Mouse (Mus musculus): ENCODE data around the gene Ccl8. TPM values are rescaled to one million over a fixed set of nuclear protein-coding genes. Genes with fewer than 3 reads are reported as not detected.

The Ccl8 gene
- total RNA-seq (2015; ENCODE audit: low replicate concordance) (not detected in 2 replicates), total RNA-seq (2017; ENCODE audit: low replicate concordance) (not detected in 2 replicates)

DNA sequence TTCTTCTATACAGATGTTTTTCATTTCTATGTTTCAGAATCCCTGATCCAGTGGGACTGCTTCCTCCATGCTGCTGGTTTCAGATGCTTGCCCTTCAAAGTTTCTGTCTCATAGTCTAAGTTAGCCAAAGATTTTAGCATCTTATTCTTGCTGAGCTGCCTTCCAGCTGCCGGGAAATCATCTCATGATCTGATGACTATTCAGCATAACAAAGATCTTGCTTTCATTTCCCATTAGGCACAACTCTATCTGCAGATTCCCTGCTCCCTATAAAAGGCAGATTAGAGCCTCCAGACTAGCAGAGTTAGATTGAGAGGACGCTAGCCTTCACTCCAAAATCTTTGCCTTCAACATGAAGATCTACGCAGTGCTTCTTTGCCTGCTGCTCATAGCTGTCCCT, at the start of gene Ccl8:
Gene Ccl8 (plus strand): TSS at position 301 of the 400 bp plus-strand sequence.
- ATAC-seq (replicated peaks; ENCODE audit: low FRiP score, poor library complexity, severe bottlenecking), result no peak

DNA sequence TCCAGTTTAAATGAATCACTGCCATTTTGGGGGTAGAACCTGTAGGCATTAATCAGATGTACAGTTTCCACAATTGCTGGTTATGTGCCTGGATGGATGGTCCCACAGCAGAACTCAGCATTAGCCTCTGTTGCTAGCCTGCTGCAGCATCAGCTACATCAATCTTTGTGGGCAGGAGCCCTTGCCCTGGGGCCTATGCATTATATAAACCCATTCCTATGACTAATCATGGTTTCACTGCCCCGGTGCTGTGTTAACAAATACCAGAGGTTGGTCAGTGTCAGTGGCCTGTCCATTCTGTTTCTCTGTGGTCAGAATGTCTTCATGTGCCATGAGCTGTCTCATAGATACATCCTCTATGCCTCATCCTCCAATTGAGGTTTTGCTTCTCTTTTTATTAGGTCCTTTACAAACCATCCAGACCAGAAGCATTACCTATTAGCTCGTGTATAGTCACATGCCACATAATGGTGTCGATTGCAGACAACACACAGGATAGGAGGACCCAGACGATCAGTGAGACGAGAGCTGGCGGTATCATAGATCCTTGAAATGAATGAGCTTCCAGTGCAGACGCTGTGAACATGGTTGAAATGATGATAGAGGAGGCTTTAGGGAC, 47.9 kb upstream of the Ccl8 start:
- ATAC-seq (replicated peaks; ENCODE audit: low FRiP score, poor library complexity, severe bottlenecking), result no peak

DNA sequence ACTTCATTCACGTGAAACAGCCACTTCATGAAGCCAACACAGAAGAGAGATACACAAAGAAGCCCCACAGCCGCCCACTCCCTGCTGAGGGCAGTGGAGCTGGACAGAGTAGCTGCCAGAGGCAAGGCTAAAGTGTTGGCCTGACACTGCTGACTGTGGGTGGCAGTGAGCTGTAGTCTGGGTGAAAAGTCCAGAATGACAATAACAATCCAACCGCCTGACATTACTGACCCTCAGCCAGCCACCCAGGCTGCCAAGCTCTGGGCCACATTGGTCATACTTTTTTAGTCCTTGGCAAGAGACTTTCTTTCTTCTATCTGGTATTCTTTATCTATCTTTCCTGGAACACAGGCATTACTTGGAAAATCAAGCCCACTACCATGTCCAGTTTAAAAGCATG, 43.9 kb upstream of the Ccl8 start:
- no peak for ATAC-seq (replicated peaks; ENCODE audit: low FRiP score, poor library complexity, severe bottlenecking)

DNA sequence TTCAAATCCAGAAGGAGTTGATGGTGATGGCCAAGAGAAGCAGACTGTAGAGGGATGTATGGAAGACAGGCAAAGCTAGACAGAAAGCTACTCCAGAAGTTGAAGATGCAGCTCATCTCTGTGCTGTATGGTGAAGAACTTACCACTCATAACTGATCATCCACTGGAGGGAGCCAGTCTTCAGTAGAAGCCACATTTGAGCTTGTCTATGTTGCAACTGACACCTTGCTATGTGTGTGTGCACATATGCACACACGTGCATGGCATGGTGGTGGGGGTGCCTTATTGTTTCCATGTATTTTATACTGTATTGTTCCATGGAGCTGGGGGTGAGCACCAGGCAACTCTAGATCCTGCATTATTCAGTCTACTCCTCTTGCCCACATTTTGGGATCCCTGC, 42.6 kb upstream of the Ccl8 start:
- no peak for ATAC-seq (replicated peaks; ENCODE audit: low FRiP score, poor library complexity, severe bottlenecking)

DNA sequence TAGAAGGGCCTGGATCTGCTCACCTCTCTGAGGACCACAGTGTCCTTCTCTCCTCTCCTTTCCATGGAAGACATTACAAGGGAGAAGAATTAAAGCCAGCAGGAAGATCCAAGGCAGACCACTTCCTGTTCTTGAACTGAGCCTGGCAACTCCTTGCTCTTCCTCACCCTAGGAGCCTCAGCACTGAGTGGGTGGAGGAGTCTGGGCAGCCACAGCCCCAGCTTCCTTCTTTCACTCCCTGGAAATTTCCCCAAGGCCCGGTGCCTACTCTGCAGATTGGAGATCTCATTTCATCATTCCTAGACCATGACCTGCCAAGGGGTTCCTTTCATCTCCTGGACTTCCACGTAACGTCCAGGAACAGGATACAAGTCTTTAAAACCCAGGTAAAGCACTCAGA, 42.0 kb upstream of the Ccl8 start:
- no peak for ATAC-seq (replicated peaks; ENCODE audit: low FRiP score, poor library complexity, severe bottlenecking)

DNA sequence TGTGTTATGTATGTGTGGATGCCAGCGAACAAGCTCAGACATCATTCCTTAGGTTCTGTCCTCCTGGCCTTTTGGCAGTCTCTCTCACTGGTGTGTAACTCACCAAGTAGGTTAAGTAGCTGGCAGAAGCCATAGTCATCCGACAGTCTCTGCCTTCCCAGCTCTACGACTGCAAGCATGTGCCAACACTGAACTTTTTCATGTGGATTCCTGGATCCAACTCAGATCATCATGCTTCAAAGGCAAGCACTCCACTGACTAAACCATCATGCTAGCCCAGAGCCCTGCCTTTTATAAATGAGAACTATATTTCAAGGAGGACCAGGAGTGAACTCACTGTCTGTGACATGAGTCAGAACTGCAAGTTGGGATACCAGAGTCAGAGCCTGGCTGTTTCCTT, 41.3 kb upstream of the Ccl8 start:
- no peak for ATAC-seq (replicated peaks; ENCODE audit: low FRiP score, poor library complexity, severe bottlenecking)

DNA sequence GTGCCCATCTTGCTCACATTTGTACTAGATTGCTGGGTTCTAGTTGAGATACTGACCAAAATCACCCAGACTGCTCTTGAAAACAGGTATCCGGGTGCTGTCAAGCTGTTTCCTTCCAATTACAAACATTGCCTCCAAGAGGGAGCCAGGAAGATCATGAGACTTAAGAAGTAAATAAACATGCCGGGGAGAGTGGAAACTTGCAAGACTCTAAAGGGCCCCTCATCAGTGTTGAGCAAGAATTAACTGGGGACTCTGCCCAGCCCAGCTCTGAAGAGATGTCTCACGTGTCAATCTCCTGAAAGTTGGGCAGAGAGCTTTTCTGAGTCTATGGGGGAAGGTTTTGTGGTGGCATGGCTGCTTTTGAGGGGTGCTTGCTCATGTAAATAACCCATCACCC, 38.0 kb upstream of the Ccl8 start:
- ATAC-seq (replicated peaks; ENCODE audit: low FRiP score, poor library complexity, severe bottlenecking), result no peak

DNA sequence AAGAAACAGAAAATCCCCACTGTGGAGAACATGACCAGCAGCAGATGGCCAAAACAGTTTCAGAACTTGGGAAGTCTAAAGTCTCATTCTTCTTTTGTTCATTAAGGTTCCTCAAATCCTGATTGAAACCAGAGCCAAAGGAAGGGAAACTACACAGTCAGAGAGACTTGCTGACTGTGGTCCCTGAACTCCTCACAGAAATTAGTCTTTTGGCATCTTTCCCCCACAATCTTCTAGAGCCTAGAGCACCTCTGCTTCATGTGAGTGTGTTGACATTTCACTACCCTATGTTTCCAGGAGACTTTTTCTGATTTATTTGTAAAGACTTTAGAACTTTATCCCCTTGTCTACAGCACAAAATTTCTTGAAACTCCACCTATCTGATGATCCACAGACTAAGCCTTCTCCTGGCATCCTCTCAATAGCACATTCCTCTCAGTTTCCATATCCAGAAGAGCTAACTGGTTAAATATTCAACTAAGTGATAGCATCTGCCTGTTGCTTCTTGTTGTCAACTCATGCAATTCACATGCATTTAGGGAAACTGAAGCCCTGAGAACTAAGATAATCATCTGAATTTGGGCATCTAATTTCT, 36.8 kb upstream of the Ccl8 start:
- no peak for ATAC-seq (replicated peaks; ENCODE audit: low FRiP score, poor library complexity, severe bottlenecking)

DNA sequence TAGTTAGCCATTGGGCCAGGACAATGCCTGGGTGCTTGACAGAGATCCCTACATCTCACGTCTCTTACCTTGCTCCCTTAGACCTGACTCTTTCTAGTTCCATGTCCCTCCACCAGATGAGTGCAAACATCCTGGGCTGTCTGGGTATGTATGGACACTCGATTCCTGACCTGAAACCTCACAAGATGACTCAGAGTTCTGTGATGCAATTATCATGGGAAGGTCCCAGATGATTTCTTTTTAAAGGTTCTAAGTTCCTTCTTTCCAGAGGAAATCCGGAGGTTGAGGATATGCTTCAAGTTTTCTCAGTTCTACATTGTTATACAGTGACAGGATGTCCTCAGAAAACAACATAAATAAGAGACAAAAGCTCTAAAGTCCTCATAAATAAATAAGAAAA, 34.1 kb upstream of the Ccl8 start:
- no peak for ATAC-seq (replicated peaks; ENCODE audit: low FRiP score, poor library complexity, severe bottlenecking)

DNA sequence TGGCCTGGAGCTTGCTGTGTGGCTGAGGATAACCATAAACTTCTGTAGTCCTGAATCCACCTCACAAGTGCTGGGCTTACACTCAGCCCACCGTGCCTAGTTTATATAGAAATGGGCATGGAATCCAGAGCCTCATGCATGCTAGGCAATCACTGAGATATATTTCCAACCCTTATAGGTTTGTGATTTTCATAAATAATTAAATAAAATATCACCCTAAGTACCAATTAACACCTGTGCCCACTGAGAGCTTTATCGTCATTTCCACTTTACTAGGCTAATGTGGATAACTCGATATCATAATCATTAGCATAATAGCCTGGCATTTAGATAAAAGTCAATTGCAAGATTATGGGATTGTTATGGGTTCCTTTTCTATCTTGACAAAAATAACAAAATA, 30.6 kb upstream of the Ccl8 start:
- ATAC-seq (replicated peaks; ENCODE audit: low FRiP score, poor library complexity, severe bottlenecking), result no peak

DNA sequence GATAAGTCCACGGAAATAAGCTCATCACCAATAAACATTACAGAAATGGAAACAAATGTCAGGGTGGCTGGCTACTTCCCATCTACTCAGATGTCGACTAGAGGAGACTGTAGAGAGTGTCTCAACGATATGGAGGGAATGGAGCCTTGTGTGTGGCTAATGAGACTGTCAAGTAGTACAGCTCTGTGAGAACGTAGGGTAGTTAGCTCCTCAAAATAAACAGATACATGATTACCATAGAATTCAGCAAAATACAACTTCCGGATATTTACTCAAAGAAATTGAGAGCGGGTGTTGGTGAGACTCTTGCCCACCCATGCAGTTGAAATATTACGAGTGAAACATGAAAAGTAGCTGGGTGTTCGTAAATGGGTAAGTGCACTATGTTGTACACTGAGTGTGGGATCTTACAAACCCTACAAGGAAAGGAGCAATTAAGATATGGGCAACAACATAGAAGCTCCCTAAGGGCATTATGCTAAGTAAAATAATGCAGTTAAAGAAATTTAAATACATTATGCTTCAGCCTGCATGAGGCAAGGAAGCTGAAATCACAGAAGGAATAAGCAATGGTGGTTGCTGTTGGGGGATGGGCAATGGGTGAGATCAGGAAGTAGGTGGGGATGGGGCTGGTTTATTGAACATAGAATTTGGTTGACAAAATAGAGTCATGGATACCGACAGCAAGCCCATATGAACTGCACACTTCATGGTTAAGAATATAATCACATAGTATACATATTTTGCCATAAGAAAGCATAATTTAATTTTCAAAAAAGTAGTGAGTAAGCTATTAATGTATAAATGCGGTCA, 15.3 kb upstream of the Ccl8 start:
- no peak for ATAC-seq (replicated peaks; ENCODE audit: low FRiP score, poor library complexity, severe bottlenecking)

DNA sequence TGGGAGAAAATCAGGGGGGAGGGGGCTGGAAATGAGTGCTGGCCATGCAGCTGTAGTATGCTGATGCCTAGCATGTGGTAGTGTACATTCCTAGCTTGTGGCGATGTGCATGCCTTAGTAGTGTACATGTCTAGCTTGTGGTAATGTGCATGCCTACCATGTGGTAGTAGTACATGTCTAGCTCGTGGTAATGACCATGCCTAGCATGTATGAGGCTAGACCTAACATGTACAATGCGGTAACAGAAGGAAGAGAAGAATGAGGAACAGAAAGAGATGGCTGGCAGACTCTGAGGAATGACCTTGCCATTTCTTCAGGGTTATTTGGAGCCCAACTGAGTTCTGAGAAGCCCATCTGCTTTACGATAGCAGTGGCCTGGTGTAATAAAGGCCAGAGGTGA, 13.9 kb upstream of the Ccl8 start:
- ATAC-seq (replicated peaks; ENCODE audit: low FRiP score, poor library complexity, severe bottlenecking), result no peak

DNA sequence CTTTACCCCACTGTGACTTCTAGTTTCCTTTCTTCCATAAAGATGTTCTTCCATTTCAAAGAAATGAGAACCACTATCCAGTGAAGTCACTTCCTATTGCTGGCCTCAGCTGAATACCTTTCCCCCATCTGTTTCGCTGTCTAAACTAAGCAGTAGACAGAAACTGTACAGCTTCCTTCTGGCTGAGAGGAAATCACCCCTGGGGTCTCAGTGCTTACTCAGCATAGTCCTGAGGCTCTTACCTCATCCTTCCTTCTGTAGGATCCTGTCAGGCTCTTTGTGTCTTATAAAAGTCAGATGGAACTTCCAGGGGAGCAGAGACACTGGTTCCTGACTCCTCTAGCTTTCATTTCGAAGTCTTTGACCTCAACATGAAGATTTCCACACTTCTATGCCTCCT, 13.5 kb upstream of the Ccl8 start, which contains the start of gene Ccl12:
Gene Ccl12 (plus strand): TSS at position 317 of the 400 bp plus-strand sequence.
- no peak for ATAC-seq (replicated peaks; ENCODE audit: low FRiP score, poor library complexity, severe bottlenecking)

DNA sequence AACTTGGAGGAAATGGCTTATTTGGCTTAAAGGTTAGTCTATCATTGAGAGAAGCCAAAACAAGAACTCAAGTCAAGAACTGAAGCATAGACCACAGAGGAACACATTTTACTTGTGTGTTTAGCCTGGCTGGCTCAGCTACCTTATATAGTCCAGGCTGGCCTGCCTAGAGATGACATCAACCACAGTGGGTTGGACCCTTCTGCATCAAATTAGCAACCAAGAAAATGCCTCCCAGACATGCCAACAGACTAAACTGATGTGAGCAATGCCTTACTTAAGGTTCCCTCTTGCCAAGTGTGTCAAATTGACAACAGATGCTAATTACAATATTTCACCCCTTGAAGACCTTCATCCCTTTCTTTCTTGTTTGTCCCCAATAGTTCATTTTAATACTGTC, 5.4 kb upstream of the Ccl8 start:
- ATAC-seq (replicated peaks; ENCODE audit: low FRiP score, poor library complexity, severe bottlenecking), result no peak

DNA sequence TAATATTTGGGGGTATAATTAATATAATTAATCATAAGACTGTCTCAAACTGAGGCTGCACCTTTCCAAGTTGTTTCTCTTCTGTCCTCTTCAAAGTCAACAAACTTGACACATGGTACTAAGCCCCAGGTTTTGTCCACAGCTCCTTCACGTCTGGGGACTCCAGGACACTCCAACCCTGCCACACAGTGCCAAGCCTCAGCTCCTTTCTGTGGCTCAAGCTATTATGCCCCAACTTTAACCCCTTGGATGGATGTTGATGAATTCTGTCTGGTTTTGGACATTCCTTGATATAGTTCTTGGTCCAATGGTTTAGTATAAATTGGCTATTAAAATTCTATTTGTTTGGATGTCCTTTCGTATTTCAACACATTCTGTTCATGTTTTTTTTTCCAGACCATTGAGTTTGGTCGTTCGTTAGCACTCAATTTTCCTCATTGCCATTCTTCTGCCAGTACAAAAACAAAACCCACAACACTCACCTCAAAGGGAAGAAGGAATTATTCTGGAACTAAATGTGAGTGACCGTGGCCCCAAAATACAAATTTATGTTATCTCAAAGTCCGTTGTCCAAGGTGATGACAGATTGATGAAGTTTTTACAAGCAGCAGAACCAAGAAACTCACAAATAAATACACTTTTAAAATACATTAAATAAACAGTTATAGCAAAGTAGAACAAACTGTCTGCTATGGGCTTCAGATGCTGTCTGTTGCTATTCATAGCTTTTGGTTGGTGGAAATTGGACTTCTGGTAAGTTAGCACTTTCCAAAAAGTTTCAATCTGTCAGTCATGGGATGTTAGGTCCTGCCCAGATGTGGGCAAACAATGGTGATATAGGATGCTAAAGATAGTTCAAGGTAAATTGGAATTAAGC, 4.4 kb upstream of the Ccl8 start:
- ATAC-seq (replicated peaks; ENCODE audit: low FRiP score, poor library complexity, severe bottlenecking), result no peak

DNA sequence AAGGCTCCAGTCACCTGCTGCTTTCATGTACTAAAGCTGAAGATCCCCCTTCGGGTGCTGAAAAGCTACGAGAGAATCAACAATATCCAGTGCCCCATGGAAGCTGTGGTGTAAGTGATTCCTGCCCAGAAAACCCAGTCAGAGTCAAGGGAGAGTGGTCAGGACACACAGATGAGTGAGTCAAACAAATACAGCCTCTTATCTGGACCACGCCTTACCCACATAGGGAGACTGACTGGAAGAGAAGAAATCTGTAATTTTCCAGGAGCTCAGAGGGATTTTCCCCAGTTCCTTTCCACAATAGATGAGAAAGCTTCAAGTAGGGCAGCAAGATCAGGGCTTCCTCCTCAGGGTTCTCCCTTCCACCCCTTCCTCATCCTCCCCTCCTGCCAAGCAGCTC, 1.1 kb downstream of the Ccl8 start:
- no peak for ATAC-seq (replicated peaks; ENCODE audit: low FRiP score, poor library complexity, severe bottlenecking)

DNA sequence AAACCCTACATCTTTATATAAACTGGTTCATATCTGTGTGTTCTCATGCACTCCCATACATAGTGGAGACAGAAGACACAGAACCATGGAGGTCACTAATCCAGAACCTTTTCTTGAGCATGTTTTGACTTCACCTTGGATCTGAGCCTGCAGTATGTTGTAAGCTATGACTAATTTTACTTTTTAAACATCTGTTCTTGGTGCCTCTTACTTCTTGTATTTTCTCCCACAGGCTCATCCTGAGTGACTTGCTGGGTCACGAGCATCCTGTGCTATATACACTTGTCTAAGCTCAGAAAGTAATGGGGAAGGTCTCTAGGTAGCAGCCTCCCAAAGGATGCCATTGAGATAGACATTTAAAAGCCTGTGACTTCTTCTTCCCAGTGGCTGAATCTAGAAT, 18.0 kb downstream of the Ccl8 start:
- no peak for ATAC-seq (replicated peaks; ENCODE audit: low FRiP score, poor library complexity, severe bottlenecking)

DNA sequence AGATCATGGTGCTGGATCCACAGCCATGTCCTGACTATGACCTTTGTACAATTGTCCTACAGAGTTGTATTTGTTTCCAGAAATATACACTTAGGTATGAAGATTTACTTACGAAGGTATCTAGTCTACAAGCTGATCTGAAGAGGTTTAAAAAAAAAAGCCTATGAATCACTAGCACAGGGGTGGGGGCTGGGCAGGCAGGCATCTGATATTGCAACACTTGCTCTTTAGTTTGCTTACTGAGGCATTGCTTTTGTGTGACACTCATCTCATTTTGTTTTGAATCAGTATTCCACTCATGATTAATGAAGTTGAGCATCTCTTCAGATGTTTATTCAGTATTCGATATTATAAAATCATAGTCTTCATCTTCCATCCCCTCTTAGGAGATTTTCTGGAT, 21.2 kb downstream of the Ccl8 start:
- no peak for ATAC-seq (replicated peaks; ENCODE audit: low FRiP score, poor library complexity, severe bottlenecking)

DNA sequence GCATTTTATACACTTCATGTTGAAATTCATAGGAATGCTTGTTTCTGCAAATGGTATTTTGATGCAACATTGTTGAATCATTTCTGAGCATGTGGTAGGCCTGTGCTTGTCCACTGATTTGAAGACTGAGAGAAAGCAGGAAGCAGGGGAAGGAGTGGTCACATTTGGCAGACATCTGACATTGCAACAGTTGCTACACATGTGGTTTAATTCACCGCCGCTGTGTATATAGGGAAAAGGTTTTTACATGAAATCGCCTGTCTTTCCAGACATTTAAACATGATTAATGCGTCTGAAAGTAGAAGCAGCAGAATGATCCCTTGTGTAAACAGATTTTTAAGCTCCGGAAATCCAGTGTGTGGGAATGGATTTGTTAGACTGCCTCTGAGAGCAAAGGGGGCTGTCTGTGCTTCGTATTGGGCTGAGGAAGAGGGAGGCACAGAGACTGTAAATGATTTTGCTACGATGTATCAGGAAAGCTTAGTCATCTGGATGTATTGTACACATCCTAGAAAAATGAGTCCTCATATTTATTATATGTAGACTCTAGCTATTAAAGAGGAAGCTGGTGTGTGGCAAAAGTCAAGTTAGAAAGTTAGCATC, 24.6 kb downstream of the Ccl8 start:
- ATAC-seq (replicated peaks; ENCODE audit: low FRiP score, poor library complexity, severe bottlenecking), result no peak

DNA sequence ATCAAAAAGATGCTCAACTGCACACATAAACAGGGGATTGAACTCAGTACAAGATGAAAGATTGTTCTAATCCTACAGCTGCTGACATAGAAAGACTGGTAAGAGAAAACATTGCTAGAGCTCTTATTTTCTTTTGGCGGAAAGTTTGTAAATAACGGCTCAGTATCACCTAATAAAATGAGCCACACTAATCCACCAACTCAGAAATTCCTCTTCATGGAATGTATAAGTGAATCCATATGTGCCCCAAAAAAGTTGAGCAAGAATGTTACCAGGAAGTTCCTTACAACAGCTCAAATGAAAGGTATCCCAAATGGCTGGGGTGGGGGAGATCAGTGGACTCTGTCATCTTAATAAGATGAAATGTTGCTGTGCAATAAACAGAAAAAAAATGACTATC, 44.1 kb downstream of the Ccl8 start:
- no peak for ATAC-seq (replicated peaks; ENCODE audit: low FRiP score, poor library complexity, severe bottlenecking)

Data from erythroblast, adult 5-6 weeks (primary cell).